Mouse (Mus musculus) embryonic facial prominence, embryonic 10.5 days (tissue): ENCODE results near the gene Naip6. TPM values are rescaled to one million over a fixed set of nuclear protein-coding genes. Genes with fewer than 3 reads are reported as not detected.
"Not testable (repeated sequence)": the region's sequence is repeated elsewhere in the genome, so short reads cannot be mapped to it uniquely, and the experiment has no call there.

Experiments used
- DNase-seq: peaks from one replicate; pipeline ENCODE4 v3.0.0-alpha.2; 2017; ENCODE audit warnings: low spot score
- H3K27ac ChIP-seq: fragments of 300-500 bp; sonication (generic); replicated peaks from 2 replicates; pipeline ENCODE4 v1.5.1; 2016; ENCODE audit warnings: mild to moderate bottlenecking
- H3K27me3 ChIP-seq: fragments of 300-500 bp; sonication (generic); replicated peaks from 2 replicates; pipeline ENCODE4 v1.6.1; 2016; ENCODE audit warnings: low read depth, mild to moderate bottlenecking; ENCODE audit not compliant: poor library complexity, severe bottlenecking
- H3K36me3 ChIP-seq: fragments of 300-500 bp; sonication (generic); replicated peaks from 2 replicates; pipeline ENCODE4 v1.6.1; 2016; ENCODE audit warnings: mild to moderate bottlenecking, moderate library complexity
- H3K4me1 ChIP-seq: fragments of 300-500 bp; sonication (generic); 2 replicates; pipeline ENCODE4 v1.6.1; 2016
- H3K4me3 ChIP-seq: fragments of 300-500 bp; sonication (generic); 2 replicates; pipeline ENCODE4 v1.5.1; 2016; ENCODE audit warnings: mild to moderate bottlenecking, moderate library complexity
- H3K9me3 ChIP-seq: fragments of 300-500 bp; sonication (generic); 2 replicates; pipeline ENCODE4 v1.6.1; 2016; ENCODE audit warnings: mild to moderate bottlenecking
- WGBS: fragments of 180-500 bp; shearing (Covaris S2); methylation state at CpG from one replicate; pipeline ENCODE4 v1.1.7; 2016; 5-methylcytosine and 5-hydroxymethylcytosine counted together
- polyA plus RNA-seq: library from polyadenylated mRNA; unstranded; fragments of >200 nt; fragmentation: Nextera tagmentation; extraction: Ambion mirVana; gene quantifications from 2 replicates; pipeline ENCODE4 v1.2.1, GENCODE M21; 2016

Gene Naip6
- polyA plus RNA-seq, 1 experiment from 2014 or later, result 0.05 TPM

GRCm38 (mm10) chr13:100246896-100247519 lies 70.5 kb downstream of the Naip6 start:
- not testable (repeated sequence) for DNase-seq, H3K36me3 ChIP-seq, H3K4me3 ChIP-seq, H3K27ac ChIP-seq, H3K27me3 ChIP-seq, H3K9me3 ChIP-seq, H3K4me1 ChIP-seq
- WGBS, result 78% methylated on average over 5 of the region's 5 CpGs

- WGBS, result 80% methylated on average over 4 of the region's 4 CpGs
These were observed 71.3 kb downstream of the Naip6 start, which contains the start of gene Naip5 for GRCm38 (mm10) chr13:100246223-100246622. Gene Naip5 (minus strand): TSS chr13:100246323.

GRCm38 (mm10) chr13:100243702-100244101 lies 73.8 kb downstream of the Naip6 start:
- no peaks in the 10 kb centered on the region for H3K27me3 ChIP-seq
- H3K9me3 ChIP-seq, result no peaks in the 10 kb centered on the region
- no peaks in the 10 kb centered on the region for H3K36me3 ChIP-seq
- no peaks in the 10 kb centered on the region for H3K4me1 ChIP-seq
- H3K4me3 ChIP-seq, result no peak overlapping the region
- DNase-seq, result no peak
- no peak overlapping the region for H3K27ac ChIP-seq

More at GRCm38 (mm10) chr13:100246223-100246622, 71.3 kb downstream of the Naip6 start, which contains the start of gene Naip5:
- not testable (repeated sequence) for H3K36me3 ChIP-seq, H3K4me3 ChIP-seq, H3K27me3 ChIP-seq, DNase-seq, H3K9me3 ChIP-seq, H3K27ac ChIP-seq, H3K4me1 ChIP-seq

Other genes with a start within 250 kb of the Naip6 start
- 26.5 and 28.5 TPM in 2 replicates for gene Bdp1, start 213.6 kb downstream of the Naip6 start, polyA plus RNA-seq
- gene Serf1, start 209.7 kb downstream of the Naip6 start, polyA plus RNA-seq, result 161 and 192 TPM in 2 replicates
- gene Smn1, start 192.8 kb downstream of the Naip6 start, polyA plus RNA-seq, result 95.9 and 96.2 TPM in 2 replicates
- gene Naip2, start 115.6 kb downstream of the Naip6 start, polyA plus RNA-seq, result 0.15 and 0.25 TPM in 2 replicates
- 0.06 and 0.14 TPM in 2 replicates for gene Naip5, start 71.4 kb downstream of the Naip6 start, polyA plus RNA-seq
- not detected in 2 replicates for gene Naip1, start 135.2 kb upstream of the Naip6 start, polyA plus RNA-seq
- gene Gtf2h2, start 174.9 kb upstream of the Naip6 start, polyA plus RNA-seq, result 83.6 and 93.1 TPM in 2 replicates
- 6.2 and 6.5 TPM in 2 replicates for gene Ocln, start 235.0 kb upstream of the Naip6 start, polyA plus RNA-seq